Mouse (Mus musculus) kidney, postnatal 10 days (tissue): ENCODE data around the gene Il17rc.

Experiments used
- DNase-seq: peaks from one replicate; pipeline ENCODE4 v3.0.0; 2021; ENCODE audit warnings: mixed read lengths

Il17rc gene

DNA sequence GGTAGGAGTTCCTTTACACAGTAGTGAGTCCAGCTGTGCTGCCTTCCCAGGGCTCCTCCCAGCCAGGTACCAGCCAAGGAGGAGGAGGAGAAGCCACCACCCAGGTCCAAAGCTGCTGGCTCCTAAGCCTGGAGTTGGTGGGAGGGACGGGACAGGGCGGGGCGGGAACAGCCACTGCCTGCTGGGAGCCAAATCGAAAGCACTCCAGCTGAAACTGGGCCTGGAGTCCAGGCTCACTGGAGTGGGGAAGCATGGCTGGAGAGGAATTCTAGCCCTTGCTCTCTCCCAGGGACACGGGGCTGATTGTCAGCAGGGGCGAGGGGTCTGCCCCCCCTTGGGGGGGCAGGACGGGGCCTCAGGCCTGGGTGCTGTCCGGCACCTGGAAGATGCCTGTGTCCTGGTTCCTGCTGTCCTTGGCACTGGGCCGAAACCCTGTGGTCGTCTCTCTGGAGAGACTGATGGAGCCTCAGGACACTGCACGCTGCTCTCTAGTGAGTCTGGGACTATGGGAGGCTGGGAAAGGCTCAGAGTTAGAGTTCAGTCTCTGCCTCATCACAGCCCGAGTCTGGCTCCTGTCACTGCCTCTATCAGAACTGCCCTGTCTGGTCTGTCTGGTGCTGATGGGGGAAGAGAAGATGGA, at the start of gene Il17rc:
Gene Il17rc, plus strand, starts transcription at position 131 of the 640 bp plus-strand sequence.
- DNase-seq = peak; percentile 82

DNA sequence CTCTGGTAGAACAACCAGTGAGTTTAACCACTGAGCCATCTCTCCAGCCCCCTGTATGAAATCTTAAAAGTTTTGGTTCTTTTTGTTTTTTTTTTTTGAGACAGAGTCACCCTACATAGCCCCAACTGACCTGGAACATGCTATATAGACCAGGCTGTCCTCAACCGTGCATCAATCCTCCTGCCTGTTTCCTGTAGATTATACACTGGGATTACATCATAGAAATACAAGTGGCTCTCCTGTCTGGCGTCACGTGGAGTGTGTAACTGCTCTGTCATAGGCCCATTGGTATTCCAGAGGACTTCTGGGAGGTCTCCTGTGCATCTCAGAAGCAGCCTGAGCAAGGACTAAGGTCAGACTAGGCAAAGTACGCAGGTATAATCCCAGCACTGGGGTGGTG, 48.2 kb upstream of the Il17rc start:
- no peak for DNase-seq

DNA sequence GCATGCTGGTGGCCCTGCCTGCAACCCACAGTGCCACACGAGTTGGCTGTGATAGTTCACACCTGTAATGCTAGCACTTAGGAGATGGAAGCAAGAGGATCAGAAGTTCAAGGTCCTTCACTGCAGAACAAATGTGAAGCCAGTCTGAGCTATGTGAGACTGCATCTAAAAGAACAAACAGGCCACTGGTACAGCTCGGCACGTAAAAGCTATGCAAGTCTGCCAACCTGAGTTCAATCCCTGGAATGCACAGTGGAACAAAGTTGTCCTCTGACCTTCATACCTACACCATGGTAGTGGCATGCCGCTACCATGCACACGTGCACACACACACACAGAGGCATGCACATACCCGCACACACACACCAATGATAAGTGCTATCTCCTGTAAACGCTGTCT, 47.0 kb upstream of the Il17rc start:
- no peak for DNase-seq

DNA sequence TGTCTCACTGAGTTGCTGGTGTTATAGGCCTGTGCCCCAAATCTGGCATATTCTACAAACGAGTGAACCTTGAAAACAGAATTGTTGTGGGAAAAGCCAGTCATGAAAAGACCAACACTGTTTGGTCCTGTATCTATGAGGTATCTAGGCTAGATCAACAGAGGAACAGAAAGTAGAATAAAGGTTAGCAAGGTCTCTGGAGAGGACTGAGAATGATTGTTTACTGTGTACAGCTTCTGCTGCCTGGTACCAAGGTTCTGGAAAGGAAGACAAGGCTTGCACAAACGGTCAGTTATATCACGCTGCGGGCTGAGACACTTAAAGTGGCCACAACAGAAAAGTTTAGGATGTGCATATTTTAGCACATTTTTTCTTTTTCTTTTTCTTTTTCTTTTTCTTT, 44.5 kb upstream of the Il17rc start:
- DNase-seq = no peak

DNA sequence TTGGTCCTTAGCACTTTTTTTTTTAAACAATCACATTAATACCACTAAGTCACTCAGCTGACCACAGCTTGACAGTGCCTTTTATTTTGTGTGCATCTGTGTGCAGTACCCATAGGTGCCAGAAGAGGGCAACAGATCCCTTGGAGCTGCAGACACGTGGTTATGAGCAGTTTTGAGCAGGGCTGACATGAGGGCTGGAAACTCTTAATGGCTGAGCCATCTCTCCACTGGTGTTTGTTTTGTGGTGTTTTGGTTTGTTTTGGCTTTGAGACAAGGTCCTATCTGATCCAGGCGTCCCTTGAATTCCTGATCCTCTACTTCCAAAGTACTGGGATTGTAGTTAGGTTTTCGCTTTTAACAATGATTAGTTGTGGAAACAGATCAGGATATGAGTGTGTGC, 43.8 kb upstream of the Il17rc start:
- DNase-seq = peak; percentile 67

DNA sequence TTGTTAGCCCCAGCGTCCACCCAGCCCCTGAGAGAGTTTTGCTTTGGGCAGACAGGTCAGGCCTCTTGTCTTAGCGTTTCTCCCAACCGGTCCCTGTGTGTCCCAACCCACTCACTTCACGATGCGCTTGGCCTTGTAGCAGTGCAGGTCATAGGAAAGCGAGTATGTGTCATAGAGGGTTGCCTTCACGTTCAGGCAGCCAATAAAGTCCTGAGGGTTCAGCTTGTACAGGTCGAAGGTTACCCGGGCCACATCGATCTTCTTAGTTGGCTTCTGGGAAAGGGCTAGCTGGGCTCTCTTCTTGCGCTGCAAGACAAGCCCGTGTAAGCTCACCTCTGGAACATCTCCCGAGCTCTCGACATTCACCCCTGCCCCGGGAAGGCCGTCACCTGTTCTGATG, 43.2 kb upstream of the Il17rc start:
- no peak for DNase-seq

DNA sequence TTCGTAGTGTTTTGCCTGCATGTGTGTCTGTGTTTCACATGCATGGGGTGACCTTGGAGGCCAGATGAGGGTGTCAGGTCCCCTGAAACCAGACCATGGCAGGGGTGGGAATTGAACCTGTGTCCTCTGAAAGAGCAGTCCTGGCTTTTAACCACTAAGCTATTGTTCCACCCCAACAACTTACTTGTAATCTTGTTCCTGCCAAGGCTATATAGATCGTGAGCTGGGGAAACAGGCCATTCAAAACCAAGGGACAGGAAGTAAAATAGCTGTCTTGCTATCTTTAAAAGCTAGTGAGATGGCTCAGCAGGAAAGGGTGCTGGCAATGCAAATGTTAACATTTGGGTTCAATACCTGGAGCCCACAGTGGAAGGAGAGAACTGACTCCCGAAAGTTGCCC, 41.3 kb upstream of the Il17rc start:
- DNase-seq = no peak

DNA sequence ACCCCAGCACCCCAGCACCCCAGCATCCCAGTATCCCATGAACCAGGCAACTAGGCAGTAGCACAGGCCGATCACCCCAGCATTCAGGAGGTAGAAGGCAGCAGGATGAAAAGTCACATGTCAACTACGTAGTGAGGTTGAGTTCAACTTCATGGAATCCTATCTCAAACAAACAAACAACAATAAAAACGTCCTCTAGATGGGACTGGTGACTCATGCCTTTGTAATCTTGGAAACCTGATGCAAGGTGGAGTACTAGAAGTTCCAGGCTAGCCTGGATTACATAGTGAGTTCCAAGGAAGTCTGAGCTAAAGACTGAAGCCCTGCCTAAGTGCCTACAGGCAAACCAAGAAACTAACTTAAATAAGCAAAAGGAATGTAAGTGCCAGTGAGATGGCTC, 40.4 kb upstream of the Il17rc start:
- DNase-seq = no peak

DNA sequence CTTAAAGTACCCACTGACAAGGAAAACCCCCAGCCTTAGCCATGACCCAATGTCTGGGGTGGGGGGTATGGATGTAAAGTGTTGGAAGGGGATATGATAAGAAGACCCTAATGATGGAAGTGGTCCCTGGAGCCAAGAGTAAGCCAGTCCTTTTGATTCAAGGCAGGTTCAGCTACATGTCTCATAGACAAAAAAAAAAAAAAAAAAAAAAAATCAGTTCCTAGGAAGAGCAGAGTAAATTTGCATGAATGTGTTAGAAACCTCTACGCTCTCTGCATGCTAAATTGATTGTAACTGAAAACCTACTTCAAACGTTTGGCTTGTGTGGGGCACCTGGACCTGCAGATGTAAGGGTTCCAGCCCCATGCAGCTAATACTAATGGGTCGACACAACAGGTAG, 39.4 kb upstream of the Il17rc start:
- no peak for DNase-seq

DNA sequence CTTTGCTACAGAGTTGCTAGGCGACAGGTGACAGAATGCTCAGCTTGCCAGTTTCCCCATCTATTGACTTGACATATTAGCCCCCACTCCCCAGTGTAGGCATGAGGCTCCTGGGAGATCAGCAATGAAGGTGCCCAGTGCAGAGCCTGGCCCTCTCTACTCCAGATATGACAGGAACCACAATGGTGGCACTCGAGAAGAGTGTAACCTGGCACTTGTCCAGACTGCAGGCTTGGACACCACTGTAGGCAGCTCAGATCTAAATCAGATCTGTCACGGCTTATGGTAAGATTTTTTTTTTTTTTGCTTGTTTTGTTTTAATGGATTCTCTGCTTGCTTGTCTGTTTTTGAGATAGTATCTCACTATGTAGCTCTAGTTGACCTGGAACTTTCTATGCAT, 37.6 kb upstream of the Il17rc start:
- no peak for DNase-seq

DNA sequence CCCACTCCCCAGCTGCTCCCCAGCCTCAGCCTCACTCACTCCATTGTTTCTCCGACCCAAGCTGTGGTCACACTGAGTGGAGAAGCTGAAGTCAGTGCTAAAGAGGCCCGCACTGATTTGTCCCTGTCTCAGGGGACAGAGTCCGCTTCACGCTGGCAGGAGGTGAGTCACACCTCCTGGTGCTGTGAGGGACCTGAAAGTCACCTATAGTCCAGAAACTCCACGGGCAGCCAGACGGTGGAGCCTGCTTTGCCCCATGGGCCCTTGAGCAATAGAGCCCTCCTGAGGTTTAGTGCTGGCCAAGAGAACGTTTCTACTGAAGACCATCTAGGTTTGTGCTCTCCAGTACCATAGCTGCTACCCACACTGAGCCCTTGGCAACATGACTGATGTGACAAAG, 36.5 kb upstream of the Il17rc start:
- DNase-seq = no peak

DNA sequence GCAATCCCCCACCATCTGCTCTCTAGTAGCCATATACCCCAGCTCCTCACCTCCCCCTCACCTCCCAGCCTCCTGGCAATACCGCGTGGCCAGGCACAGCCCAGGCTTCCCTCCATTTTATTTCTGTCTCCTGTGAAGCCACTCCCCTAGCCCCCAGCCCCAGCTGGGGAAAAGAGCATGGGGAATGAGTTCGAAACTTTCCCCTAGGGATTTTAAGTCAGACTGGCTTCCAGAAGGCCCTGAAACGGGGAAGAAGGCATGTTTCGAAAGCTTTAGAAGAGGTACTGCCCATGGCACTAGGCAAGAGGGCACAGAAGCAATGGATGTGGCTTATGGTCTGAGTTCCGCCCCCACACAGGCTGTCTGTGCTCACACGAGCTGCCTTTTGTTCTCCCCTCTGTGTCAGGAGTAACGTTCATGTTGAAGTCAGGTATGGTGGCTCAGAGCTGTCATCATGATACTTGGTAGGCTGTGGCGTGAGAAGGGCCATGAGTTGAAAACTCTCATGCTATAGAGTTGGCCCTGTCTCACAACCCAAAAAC, 35.5 kb upstream of the Il17rc start, which contains the start of gene Cidec:
Gene Cidec, minus strand, starts transcription at position 97 of the 542 bp plus-strand sequence.
- no peak for DNase-seq

DNA sequence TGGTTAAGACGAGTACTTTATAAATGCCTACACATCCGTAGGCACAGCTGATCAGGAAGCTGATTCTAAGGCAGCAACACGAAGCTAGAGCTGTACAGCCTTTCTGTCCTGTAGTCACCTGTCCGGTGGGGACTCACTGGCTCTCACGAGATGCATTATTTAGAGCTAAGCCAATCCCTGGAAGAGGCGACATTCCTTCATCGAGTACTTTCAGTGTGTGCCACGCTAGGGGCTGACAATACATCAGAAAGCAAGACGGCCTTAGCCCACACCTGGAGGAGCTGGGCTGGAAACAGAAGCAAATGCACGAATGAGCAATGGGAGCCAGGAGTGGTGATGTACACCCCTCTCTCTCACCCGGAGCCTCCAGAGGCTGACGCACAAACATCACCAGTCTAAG, 34.1 kb upstream of the Il17rc start:
- DNase-seq = no peak

DNA sequence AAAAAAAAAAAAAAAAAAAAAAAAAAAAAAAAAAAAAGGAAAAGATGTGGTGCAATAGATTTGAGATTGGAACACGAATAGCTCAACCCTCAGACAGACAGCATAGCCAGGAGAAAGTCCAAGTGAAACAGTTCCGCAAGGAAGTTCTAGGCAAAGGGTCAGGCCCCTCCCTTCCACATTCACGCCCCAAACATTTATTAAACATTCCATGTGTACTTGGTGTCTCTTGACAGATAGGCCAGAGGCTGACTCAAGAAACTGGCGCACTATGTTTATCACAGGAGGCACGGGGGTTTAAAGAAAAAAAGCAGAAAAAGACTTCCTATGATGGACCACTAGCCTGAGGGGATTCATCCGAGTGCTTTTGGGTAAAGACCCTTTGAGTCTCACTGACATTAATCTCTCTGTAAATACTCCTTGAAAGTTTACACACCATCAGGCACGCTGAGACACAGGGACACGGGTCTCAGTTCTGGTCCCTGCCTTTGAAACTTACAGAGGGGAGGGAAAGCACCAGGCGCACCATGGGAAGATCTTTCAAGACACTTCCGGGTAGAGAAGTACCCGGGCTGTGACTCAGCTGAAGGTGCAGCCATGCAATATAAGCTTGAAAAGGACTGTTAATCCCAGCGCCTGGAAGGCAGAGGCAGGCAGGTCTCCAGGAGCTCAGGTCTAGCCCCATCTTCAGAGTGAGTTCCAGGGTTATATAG, 32.4 kb upstream of the Il17rc start:
- no peak for DNase-seq

DNA sequence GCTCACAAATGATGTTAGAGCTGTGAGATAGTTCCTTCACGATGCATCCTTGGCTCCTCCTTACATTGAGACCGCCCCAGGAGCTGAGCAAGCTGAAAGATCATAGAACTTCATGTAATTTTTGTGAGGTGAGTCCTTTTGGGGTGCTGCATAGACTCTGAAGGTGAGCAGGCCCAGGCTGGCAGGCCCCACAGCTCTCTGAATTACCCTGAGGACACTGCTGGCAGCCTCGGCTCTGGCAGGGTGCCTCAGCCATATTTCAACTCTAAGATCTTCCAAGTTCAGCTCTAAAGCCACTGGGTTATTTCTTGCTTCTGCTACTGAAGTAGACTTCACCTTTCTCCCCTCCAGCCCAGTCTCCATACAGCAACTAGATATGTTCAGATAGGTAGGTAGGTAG, 30.5 kb upstream of the Il17rc start:
- DNase-seq = no peak

DNA sequence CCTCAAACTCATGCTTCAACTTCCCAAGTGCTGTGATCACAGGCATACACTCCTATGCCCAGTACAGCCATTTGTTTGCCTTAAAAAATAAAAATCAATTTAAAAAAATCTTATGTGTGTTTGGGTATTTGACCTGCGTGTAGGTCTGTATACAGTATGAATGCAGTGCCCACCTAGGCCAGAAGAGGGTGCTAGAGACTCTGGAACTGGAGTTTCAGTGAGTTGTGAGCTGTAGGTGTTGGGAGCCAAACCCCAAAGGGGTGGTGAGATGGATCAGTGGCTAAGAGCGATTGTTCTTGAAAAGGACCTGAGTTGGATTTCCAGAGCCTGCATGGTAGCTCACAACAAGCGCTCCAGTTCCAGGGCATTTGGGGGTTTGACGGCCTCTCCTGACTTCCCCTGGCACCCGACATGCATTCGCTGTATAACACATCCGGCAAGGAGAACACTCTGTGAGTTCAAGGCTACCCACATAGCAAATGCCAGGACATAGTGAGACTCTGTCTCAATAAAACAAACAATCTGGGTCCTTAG, 30.0 kb upstream of the Il17rc start:
- peak; percentile 87 for DNase-seq

DNA sequence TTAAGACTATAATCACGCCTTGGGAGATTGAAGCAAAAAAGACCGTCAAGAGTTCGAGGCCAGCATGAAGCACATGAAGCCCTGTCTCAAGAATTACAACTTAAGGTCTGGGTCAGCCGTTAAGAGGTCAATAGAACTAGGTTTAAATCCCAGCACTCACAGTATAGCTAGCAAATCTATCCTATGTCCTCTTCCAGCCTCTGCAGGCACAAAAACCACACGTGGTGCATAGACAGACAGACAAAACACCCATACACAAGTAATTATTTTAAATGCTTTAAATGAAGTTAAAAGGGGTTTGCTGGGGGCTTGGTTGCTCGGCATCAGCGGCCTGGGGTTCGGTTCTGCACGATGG, 29.2 kb upstream of the Il17rc start:
- no peak for DNase-seq

DNA sequence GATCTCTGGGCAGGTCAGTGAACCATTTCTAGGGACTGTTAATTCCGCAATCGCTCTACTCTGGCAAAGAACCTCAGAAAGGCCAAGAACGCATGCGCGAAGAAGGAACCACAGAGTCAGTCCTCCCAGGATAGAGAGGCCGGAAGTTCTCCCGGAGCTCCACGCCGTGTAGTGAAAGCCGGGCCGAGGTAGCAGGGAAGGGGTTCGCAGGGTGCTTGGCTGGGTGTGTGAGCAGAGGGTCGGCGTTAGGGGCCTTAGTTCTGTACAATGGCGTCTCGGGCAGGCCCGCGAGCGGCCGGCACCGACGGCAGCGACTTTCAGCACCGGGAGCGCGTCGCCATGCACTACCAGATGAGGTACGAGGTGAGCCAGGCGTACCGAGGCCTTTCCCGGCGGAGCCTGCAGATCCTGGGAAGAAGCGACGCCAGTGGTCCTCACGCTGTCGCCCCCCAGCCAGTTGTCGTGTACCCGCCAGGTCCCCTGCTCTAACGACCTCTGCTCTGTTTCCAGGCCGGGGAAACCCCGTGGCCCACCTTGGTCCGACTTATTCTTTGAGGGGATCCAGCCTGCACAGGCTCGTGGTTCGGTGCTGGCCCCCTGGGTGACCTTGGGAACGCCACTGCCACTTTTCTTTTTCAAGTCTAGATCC, 28.7 kb upstream of the Il17rc start, which contains the start of gene Jagn1:
Gene Jagn1, plus strand, starts transcription at position 128 of the 649 bp plus-strand sequence.
- DNase-seq = peak; percentile 93

DNA sequence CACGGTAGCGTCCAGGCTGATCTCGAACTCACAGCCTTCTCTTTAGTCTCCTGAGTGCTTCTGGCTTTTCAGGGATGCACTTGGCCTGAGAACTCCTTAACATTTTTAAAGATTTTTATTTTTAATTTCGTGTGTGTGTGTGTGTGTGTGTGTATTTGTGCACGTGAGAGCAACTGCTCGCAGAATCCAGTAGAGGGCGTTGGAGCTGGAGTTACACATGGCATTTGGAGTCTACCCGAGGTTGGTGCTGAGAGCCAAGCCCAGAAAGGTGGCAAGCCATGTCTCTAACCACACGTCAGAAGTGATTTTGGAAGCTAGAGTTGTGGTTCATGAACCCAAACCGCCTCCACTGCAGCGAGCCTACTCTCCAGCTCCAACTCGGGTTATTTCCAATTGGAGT, 28.1 kb upstream of the Il17rc start:
- DNase-seq = no peak

DNA sequence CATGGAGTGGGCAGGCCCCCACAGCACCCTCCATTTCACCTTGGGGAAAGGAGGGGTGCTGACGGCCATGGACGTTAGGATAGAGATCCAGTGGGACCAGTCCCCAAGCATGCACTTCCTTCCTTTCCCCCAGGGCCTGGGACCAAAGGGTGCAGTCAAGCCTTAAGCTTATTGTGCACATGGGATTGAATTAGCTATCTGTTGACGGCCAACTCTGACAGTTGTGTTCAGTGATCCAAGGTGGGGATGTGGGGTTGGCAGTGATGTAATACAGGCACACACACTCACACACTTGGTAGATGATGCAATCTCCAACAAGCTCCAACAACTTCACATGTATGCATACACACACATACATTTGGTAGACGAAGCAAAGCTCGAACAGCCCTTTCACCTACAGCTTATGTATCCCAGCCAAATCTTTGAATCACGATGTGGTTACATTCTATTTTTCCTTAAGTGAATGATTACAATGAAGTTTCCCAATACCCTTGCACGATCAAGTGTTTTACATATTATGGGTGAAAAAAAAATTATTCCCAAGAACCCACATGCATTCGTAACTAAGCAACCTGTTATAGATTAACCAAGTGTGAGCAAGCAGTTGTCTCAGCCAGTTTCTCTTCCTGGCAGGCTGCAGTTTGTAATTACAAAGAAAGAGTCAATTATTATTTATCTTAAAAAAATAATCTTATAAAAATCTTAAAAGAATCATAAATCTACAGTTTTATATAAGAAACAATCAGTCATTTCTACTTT, 26.8 kb upstream of the Il17rc start:
- DNase-seq = no peak

DNA sequence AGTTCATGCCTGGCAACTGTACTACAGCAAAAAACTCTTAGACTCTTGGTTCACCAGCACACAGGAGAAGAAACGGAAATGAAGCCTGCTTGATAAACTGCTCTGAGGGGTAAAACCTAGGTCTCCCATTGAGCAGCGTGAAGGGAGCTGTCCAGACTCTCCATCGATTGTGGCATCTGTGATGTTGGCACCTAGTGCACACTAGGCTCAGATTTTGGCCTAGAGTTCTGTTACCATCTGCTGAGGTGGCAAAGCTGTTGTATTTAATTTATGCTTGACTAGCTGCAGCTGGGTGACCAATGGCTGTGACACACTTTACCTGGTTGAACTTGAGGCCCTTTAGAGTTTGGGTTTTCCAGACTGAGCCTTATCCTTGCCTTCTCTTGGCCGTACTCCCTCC, 23.6 kb upstream of the Il17rc start:
- DNase-seq = no peak

DNA sequence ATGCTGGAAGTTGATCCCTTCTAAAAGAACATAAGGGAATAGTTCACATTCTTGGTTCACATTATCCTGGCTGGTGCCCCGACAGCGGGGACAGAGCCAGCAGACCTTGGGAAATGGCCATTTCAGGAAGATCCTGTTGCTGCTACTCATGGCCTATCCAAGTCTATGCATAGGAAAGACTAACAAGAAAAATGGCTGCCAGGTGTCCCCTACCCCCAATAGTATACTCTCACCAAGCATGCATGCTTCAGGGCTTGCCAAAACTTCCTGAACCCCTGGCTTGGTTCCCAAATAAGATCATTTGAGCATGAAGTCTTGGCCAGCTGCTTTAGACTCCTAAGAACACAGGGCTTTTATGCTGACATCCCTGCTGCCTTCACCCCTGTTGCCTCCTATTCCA, 19.4 kb upstream of the Il17rc start:
- no peak for DNase-seq

DNA sequence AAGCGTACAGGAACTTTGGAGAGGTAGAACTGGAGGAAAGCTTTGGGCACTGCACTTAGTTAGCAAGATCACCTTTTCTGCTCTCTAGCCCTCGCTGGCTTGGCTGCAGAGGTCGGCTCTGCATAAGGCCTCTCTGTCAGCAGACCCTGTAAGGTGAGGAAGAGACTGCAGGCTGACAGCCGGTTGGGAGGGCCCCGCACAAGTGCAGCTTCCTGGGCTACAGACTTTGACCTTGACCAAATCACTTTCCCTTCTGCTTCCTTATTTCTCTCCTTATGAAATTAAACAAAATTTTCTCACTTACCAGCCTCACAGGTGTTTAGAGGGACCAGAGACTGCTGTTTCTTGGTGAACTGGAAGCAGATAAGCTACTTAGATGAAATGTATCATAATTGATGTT, 16.2 kb upstream of the Il17rc start:
- no peak for DNase-seq
